Mouse (Mus musculus) cerebellum, adult 2 months (tissue): ENCODE measurements around the gene Pold1.

ENCODE experiments used
- CTCF ChIP-seq: fragments of 200-500 bp; IDR thresholded peaks from 2 replicates; pipeline ENCODE4 v1.5.1; 2011; ENCODE audit warnings: low read depth, mild to moderate bottlenecking, control low read depth, low read length, moderate library complexity, borderline replicate concordance; ENCODE audit not compliant: insufficient read depth
- POLR2A ChIP-seq: fragments of 200-500 bp; IDR thresholded peaks from 2 replicates; pipeline ENCODE4 v1.6.1; 2011; ENCODE audit warnings: low read length, control low read depth, borderline replicate concordance; ENCODE audit not compliant: insufficient read depth

- TF ChIP-seq CTCF (no peak), POLR2A (no peak)
Measured at GRCm38 (mm10) chr7:44597666-44598065, 49.0 kb upstream of the Pold1 start.
